Mouse (Mus musculus) heart, embryonic 12.5 days (tissue): ENCODE measurements around the gene Rgs19. TPM values are rescaled to one million over a fixed set of nuclear protein-coding genes. Genes with fewer than 3 reads are reported as not detected.

Experiments
- ATAC-seq: fragments of 200-750 bp; cut with Nextera tagmentation; 2 replicates; pipeline ENCODE4 v1.8.0; 2017; ENCODE audit warnings: moderate TSS enrichment, moderate library complexity; ENCODE audit not compliant: insufficient number of reproducible peaks, low FRiP score
- H3K27ac ChIP-seq: fragments of 300-500 bp; sonication (generic); 2 replicates; pipeline ENCODE4 v1.5.1; 2016; ENCODE audit warnings: mild to moderate bottlenecking, moderate library complexity; ENCODE audit not compliant: poor library complexity, severe bottlenecking
- H3K27me3 ChIP-seq: fragments of 300-500 bp; sonication (generic); replicated peaks from 2 replicates; pipeline ENCODE4 v1.6.1; 2016; ENCODE audit warnings: mild to moderate bottlenecking, moderate library complexity
- H3K36me3 ChIP-seq: fragments of 300-500 bp; sonication (generic); 2 replicates; pipeline ENCODE4 v1.6.1; 2016; ENCODE audit warnings: mild to moderate bottlenecking, moderate library complexity
- H3K4me1 ChIP-seq: fragments of 300-500 bp; sonication (generic); replicated peaks from 2 replicates; pipeline ENCODE4 v1.6.1; 2016; ENCODE audit warnings: mild to moderate bottlenecking
- H3K4me2 ChIP-seq: fragments of 300-500 bp; sonication (generic); 2 replicates; pipeline ENCODE4 v1.6.1; 2016; ENCODE audit warnings: mild to moderate bottlenecking, moderate library complexity
- H3K4me3 ChIP-seq: fragments of 300-500 bp; sonication (generic); 2 replicates; pipeline ENCODE4 v1.5.1; 2016; ENCODE audit warnings: mild to moderate bottlenecking
- H3K9ac ChIP-seq: fragments of 300-500 bp; sonication (generic); 2 replicates; pipeline ENCODE4 v1.6.1; 2016; ENCODE audit warnings: mild to moderate bottlenecking, moderate library complexity
- H3K9me3 ChIP-seq: fragments of 300-500 bp; sonication (generic); replicated peaks from 2 replicates; pipeline ENCODE4 v1.6.1; 2016; ENCODE audit warnings: mild to moderate bottlenecking, moderate library complexity
- WGBS: fragments of 180-500 bp; shearing (Covaris S2); methylation state at CpG from one replicate; pipeline ENCODE4 v1.1.7; 2016; 5-methylcytosine and 5-hydroxymethylcytosine counted together
- polyA plus RNA-seq: library from polyadenylated mRNA; unstranded; fragments of >200 nt; fragmentation: Nextera tagmentation; extraction: Ambion mirVana; gene quantifications from 2 replicates; pipeline ENCODE4 v1.2.1, GENCODE M21; 2016

Gene Rgs19
- polyA plus RNA-seq, 1 experiment from 2014 or later, result 45.4 TPM

GRCm38 (mm10) chr2:181698241-181698640 is 4.5 kb upstream of the Rgs19 start, which contains the start of gene Lkaaear1:
Gene Lkaaear1, minus strand, starts transcription at chr2:181698442.
- WGBS, result 46% methylated on average over 5 of the region's 5 CpGs
- peaks cover 5% of the 10 kb centered on the region for H3K4me1 ChIP-seq

DNA sequence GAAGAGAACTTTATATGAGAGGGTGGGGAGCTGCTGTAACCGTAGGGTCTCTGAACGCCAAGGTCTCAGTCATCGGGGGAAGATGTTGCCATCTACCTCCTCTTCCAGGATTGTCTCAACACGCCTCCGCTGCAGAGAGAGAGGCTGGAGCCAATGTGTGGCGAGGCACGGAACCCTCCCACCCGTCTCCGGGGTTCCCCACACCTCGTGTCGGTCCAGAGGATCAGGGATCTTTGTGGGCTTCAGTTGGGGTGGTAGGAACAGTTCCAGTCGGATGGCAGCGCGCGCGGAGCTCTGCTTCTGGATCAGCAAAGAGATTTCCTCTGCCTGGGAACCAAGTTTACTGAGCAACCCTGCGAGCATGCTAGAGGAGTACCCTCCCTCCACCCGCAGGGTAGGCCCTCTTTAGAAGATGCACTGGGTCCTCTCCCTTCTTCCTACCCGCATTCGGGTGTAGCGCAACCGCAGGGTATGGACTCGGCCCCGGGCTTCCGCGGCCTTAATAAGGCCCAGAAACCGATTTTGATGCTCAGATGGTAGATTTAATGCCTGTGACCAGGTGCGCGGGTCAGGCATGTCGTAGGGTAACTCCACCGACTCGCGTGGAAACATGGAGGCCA is 3.1 kb upstream of the Rgs19 start:
- Histone ChIP-seq H3K9ac (no peak overlapping the region), H3K4me2 (no peak overlapping the region), H3K36me3 (no peaks in the 10 kb centered on the region), H3K9me3 (no peaks in the 10 kb centered on the region), H3K4me1 (peaks cover 12% of the 10 kb centered on the region), H3K27ac (no peak overlapping the region), H3K27me3 (peaks cover 21% of the 10 kb centered on the region), H3K4me3 (no peak overlapping the region)
- no peak for ATAC-seq
- 60% methylated on average over 33 of the region's 33 CpGs for WGBS

More at GRCm38 (mm10) chr2:181698241-181698640, 4.5 kb upstream of the Rgs19 start, which contains the start of gene Lkaaear1:
- Histone ChIP-seq H3K36me3 (no peaks in the 10 kb centered on the region), H3K9ac (no peak within 1 kb of the TSS), H3K27ac (no peak within 1 kb of the TSS), H3K4me3 (no peak within 1 kb of the TSS), H3K9me3 (no peaks in the 10 kb centered on the region), H3K27me3 (peaks cover 21% of the 10 kb centered on the region), H3K4me2 (no peak within 1 kb of the TSS)
- no peak for ATAC-seq

DNA sequence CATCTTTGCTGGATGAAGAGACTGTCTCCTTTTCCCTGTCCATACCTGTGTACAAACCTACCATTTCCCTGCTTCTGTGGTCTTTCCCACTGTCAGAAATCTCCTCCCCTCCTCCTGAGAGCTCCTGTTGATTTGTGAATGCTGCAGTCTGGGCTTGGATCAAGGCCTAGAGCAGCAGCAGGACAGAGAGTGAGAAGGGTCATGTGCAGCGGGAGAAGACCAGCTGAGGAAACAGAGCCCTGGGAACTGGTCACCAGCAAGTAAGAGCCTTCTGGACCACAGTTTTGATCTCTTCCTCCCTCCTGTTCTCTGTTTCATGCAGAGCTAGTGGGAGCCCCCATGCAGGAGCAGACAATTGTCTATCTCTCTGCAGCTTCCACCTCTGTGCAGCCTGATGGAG is 2.0 kb upstream of the Rgs19 start:
- WGBS, result 71% methylated on average over 1 of the region's 1 CpGs
- Histone ChIP-seq H3K9ac (no peak overlapping the region), H3K9me3 (no peaks in the 10 kb centered on the region), H3K27me3 (peaks cover 21% of the 10 kb centered on the region), H3K4me3 (no peak overlapping the region), H3K4me1 (peaks cover 21% of the 10 kb centered on the region), H3K27ac (no peak overlapping the region), H3K4me2 (no peak overlapping the region), H3K36me3 (0 out of 2 replicates have a peak, but pooled peaks cover 3% of the 10 kb centered on the region)
- no peak for ATAC-seq

GRCm38 (mm10) chr2:181694581-181694980 is 804 bp upstream of the Rgs19 start:
- no peak for ATAC-seq
- H3K4me2 ChIP-seq, result peak overlapping the region; percentile 88
- H3K27ac ChIP-seq, result no peak overlapping the region
- H3K36me3 ChIP-seq, result peaks cover 4% of the 10 kb centered on the region; the same call in 1 of the 2 replicates
- H3K9ac ChIP-seq, result peak overlapping the region; percentile 81; the same call in 1 of the 2 replicates
- 79% methylated on average over 3 of the region's 3 CpGs for WGBS
- H3K27me3 ChIP-seq, result peaks cover 21% of the 10 kb centered on the region
- no peaks in the 10 kb centered on the region for H3K9me3 ChIP-seq
- no peak overlapping the region; the same call in 1 of the 2 replicates for H3K4me3 ChIP-seq
- H3K4me1 ChIP-seq, result peaks cover 32% of the 10 kb centered on the region

DNA sequence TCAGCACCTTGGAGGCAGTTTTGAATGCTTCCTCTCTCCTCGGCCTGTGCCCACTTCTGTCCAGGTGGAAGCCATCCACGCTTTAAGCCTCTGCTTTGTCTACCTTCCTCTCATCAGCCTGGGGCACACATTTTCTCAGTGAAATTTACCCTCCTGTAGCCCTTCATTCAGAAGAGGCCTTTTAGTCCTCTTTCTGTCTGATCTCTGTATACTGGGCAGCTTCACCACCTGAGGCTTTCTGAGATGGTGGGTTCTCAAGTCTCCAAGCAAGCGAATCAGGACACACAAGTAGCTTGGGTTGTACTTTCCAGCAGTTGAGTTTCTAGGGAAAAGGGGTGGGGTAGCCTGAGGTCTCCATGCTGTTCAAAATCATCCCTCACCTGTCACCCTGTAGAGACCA is 1.5 kb downstream of the Rgs19 start:
- peaks cover 16% of the 10 kb centered on the region for H3K27me3 ChIP-seq
- peak overlapping the region; percentile 88 for H3K4me2 ChIP-seq
- peaks cover 33% of the 10 kb centered on the region for H3K4me1 ChIP-seq
- WGBS, result 87% methylated on average over 3 of the region's 3 CpGs
- H3K36me3 ChIP-seq, result peaks cover 23% of the 10 kb centered on the region
- no peaks in the 10 kb centered on the region for H3K9me3 ChIP-seq
- H3K27ac ChIP-seq, result no peak overlapping the region
- no peak for ATAC-seq
- peak overlapping the region; percentile 64 for H3K4me3 ChIP-seq
- H3K9ac ChIP-seq, result no peak overlapping the region

GRCm38 (mm10) chr2:181691571-181691970 is 2.2 kb downstream of the Rgs19 start:
- Histone ChIP-seq H3K9ac (no peak overlapping the region), H3K27ac (no peak overlapping the region), H3K4me2 (no peak overlapping the region), H3K4me3 (no peak overlapping the region), H3K36me3 (peaks cover 29% of the 10 kb centered on the region), H3K9me3 (no peaks in the 10 kb centered on the region), H3K27me3 (peaks cover 9% of the 10 kb centered on the region; the same call in 1 of the 2 replicates), H3K4me1 (peaks cover 33% of the 10 kb centered on the region)
- 75% methylated on average over 4 of the region's 4 CpGs for WGBS
- ATAC-seq, result no peak

DNA sequence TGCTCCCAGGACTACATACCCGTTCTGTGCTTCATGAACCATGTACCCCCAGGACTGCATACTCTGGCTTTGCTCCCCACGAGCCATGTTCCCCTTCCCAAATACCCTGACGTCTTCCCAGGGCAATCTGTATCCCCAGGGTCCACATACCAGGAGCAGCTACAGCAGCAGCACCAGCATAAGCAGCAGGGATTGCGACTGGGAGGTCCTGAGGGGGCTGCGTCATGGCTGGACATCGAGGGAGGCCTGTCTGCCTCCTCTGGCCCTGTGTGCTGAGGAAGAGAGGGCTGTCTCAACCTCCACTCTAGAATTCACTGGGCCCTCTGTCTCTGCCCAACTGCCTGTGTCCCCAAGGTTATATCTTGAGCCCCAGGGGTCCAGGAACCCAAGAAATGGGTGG is 2.7 kb downstream of the Rgs19 start:
- H3K4me1 ChIP-seq, result peaks cover 33% of the 10 kb centered on the region
- no peaks in the 10 kb centered on the region for H3K9me3 ChIP-seq
- H3K27ac ChIP-seq, result no peak overlapping the region
- H3K9ac ChIP-seq, result no peak overlapping the region
- no peak overlapping the region for H3K4me3 ChIP-seq
- peaks cover 30% of the 10 kb centered on the region for H3K36me3 ChIP-seq
- ATAC-seq, result no peak
- H3K27me3 ChIP-seq, result peaks cover 4% of the 10 kb centered on the region; the same call in 1 of the 2 replicates
- H3K4me2 ChIP-seq, result no peak overlapping the region
- 86% methylated on average over 6 of the region's 6 CpGs for WGBS

GRCm38 (mm10) chr2:181689466-181690160 is 4.2 kb downstream of the Rgs19 start:
- Histone ChIP-seq H3K36me3 (peaks cover 33% of the 10 kb centered on the region), H3K9ac (no peak overlapping the region), H3K27ac (no peak overlapping the region), H3K4me3 (no peak overlapping the region), H3K9me3 (no peaks in the 10 kb centered on the region), H3K4me2 (no peak overlapping the region), H3K27me3 (no peaks in the 10 kb centered on the region), H3K4me1 (peaks cover 33% of the 10 kb centered on the region)
- WGBS, result 85% methylated on average over 10 of the region's 10 CpGs
- no peak for ATAC-seq

DNA sequence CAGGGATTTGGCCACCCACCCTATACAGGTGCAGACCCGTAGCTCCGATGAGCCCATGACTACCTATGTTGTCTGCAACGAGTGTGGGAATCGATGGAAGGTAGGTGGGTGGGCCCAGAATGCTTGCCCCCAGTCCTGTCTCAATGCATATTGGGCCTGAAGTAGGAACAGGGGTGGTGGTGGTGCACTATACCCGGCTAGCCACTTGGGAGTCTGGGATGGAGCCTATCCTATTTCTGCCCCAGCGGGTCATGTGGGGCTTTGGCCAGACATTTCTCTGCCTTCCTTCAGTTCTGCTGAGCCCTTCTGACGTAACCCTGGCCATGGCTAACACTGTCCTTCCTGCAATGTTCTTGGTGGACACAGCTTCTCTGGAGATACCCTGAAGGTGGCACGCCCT is 6.2 kb downstream of the Rgs19 start:
- ATAC-seq, result no peak
- Histone ChIP-seq H3K27me3 (no peaks in the 10 kb centered on the region), H3K9me3 (no peaks in the 10 kb centered on the region), H3K36me3 (peaks cover 33% of the 10 kb centered on the region), H3K4me1 (peaks cover 26% of the 10 kb centered on the region; the same call in 1 of the 2 replicates), H3K4me3 (no peak overlapping the region), H3K27ac (no peak overlapping the region), H3K4me2 (no peak overlapping the region), H3K9ac (no peak overlapping the region)
- WGBS, result 91% methylated on average over 8 of the region's 8 CpGs

DNA sequence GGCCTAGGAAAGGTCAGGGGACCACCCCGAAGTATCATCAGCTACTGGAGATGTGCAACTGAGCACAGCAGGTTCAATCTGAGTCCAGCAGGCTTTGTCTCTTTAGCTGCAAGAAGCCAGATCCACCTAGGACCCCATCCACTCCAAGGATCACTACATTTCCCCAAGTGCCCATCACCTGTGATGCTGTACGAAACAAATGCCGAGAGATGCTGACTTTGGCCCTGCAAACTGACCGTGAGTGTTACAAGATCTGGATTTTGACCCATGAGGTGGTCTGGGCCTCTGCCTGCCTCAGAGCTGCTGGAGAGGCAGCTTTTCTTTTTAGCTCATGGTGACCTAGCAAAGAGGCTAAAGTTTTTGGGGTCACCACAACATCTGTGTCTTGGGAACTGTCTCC is 8.1 kb downstream of the Rgs19 start:
- Histone ChIP-seq H3K4me2 (no peak overlapping the region), H3K36me3 (peaks cover 30% of the 10 kb centered on the region), H3K27ac (no peak overlapping the region), H3K9me3 (no peaks in the 10 kb centered on the region), H3K27me3 (no peaks in the 10 kb centered on the region), H3K4me3 (no peak overlapping the region), H3K9ac (no peak overlapping the region), H3K4me1 (peaks cover 17% of the 10 kb centered on the region)
- 82% methylated on average over 4 of the region's 4 CpGs for WGBS
- no peak for ATAC-seq

DNA sequence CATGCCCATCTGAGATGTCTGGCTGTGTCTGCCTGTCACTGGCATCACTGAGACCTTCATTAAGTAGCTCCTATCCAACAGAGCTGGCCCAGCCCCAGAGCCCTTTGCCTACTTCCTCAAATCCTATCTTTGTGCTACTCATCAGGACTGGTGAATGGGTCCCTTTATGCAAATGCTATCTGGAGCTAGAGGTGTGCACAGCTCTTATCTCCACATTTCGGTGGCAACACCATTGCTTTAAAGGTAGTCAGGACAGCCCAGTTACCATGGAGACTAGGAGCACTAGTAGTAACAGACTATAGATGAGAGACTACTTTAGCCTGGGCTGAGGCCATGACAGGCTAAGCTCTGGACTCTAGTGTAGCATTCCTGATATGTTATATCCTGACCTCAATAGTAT is 9.1 kb downstream of the Rgs19 start:
- Histone ChIP-seq H3K4me2 (no peak overlapping the region), H3K9me3 (no peaks in the 10 kb centered on the region), H3K4me3 (no peak overlapping the region), H3K36me3 (peaks cover 30% of the 10 kb centered on the region), H3K4me1 (peaks cover 10% of the 10 kb centered on the region), H3K27ac (no peak overlapping the region), H3K27me3 (no peaks in the 10 kb centered on the region), H3K9ac (no peak overlapping the region)
- ATAC-seq, result no peak
- 54% methylated on average over 1 of the region's 1 CpGs for WGBS
